Mouse (Mus musculus) spleen, adult 12 weeks (tissue): Measurements from ENCODE around the gene Atp6v1e2.

Experiments used
- DNase-seq: peaks from one replicate; pipeline ENCODE4 v3.0.0; 2022; ENCODE audit warnings: low spot score

Gene Atp6v1e2

GRCm38 (mm10) chr17:86947840-86948796 lies at the start of gene Atp6v1e2:
TSS of gene Atp6v1e2 (minus strand) at chr17:86947897.
- DNase-seq, result no peak

DNA sequence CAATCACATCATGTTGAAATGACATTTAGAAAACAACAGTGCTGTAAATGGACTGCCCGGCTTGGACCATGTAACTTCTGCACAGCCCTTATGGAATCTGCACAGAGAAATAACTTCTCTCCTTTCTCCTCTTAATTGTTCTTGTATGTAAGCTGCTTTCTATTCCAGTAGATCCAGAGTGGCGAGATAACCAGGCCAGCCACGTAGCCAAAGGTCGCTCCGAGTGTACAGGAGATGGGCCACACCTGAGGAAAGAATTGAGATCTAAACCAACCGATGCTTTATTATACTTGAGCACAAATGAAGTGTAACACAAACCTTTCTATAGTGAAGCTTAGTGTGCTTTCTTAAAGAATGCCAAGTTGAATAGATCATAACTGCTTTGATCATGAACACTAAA lies 49.6 kb upstream of the Atp6v1e2 start:
- DNase-seq, result no peak

GRCm38 (mm10) chr17:86991306-86991705 lies 43.6 kb upstream of the Atp6v1e2 start:
- DNase-seq, result no peak

DNA sequence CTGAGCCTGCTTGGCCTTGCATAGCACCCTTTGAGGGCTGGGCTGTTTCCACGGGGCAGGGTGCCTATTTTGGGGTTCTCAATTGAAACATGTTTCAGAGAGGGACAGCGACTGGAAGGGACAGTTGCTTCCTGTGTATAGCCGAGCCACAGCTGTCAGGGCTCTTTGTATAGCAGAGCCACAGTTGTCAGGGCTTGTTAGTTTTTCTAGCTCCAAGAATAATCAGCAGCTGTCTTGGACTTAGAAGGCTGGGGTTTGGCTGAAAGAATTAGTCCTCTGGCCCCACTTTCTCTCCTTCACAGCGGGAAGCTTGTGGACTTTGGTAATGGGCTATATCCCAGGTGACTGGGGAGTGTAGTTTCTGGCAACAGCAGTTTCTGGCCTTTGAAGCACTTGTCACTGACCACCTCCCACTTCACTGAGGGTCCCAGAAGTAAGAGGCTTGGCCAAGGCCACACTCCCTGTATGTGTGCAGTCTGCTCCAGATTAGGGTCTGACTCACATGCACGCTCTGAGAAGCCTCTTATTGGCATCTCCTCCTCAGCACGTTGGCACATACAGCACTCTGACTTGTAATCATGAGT lies 41.0 kb upstream of the Atp6v1e2 start:
- no peak for DNase-seq

DNA sequence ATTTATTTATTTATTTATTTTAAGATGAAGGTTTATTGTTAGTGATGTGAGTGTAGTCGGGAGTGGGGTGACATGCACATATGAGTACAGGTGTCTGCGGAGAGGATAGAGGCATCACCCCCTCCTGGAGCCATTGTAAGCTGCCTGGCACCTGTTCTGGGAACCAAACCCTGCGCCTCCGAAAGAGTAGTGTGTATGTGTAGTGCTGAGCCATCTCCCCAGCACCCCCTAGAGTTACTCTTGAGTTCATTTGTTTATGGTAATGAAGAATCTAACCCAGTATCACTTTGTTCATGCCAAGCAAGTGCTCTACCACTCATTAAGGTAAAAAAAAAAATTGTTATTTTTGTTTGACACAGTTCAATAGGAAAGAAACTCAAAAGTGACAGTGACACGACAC lies 40.5 kb upstream of the Atp6v1e2 start:
- no peak for DNase-seq

GRCm38 (mm10) chr17:86986449-86987138 lies 38.9 kb upstream of the Atp6v1e2 start:
- no peak for DNase-seq

DNA sequence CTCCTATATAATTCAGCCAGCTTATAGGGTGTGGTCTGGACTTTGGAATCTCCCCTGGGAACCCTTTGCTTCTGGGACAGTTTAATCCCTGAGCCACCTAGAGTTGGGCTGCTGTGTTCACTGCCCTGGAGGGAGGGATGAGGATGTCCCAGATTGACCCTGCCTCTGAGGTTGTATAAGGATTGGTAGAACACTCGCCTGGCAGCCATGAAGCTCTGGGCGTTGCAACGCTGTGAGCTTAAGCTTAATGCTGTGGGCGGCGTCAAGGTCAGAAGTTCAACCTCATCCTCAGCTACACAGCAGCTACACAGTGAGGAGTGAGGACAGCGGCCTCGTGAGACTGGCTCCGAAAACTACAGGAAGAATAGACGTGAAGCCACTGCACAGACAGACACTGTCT lies 34.8 kb upstream of the Atp6v1e2 start:
- DNase-seq, result no peak

- no peak for DNase-seq
Observed at GRCm38 (mm10) chr17:86981701-86982100, 34.0 kb upstream of the Atp6v1e2 start.

DNA sequence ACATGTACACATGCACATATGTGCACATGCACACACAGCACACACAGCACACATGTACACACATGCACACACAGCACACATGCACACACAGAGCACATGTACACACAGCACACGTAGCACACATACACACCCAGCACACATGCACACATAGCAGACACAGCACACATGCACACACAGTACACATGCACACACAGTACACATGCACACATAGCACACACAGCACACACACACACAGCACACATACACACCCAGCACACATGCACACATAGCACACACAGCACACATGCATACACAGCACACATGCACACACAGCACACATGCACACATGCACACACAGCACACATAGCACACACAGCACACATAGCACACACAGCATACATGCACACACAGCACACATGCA lies 33.5 kb upstream of the Atp6v1e2 start:
- no peak for DNase-seq

- DNase-seq, result no peak
Observed at GRCm38 (mm10) chr17:86978496-86978895, 30.8 kb upstream of the Atp6v1e2 start.

DNA sequence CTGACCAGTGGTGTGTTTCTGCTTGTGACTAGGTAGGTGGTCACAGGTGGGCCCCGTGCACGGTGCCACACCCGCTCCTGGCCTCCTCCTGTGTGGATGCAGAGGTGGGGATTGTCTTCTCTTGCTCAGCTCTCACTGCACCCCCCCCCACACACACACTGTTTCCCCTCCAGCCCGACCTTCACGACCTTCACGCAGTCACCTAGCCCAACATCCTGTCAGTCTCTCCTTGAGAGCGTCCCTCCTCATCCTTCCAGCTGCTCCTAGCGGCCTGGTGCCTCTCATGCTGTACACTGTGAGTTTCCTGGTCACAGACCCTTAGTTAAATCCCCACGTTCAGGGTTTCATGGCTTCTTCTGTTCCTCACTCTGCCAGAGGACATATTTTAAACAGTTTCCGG lies 28.7 kb upstream of the Atp6v1e2 start:
- DNase-seq, result no peak

GRCm38 (mm10) chr17:86973097-86973496 lies 25.4 kb upstream of the Atp6v1e2 start:
- DNase-seq, result no peak

GRCm38 (mm10) chr17:86971860-86972259 lies 24.2 kb upstream of the Atp6v1e2 start:
- DNase-seq, result no peak

- no peak for DNase-seq
Observed at GRCm38 (mm10) chr17:86971036-86971435, 23.3 kb upstream of the Atp6v1e2 start.

DNA sequence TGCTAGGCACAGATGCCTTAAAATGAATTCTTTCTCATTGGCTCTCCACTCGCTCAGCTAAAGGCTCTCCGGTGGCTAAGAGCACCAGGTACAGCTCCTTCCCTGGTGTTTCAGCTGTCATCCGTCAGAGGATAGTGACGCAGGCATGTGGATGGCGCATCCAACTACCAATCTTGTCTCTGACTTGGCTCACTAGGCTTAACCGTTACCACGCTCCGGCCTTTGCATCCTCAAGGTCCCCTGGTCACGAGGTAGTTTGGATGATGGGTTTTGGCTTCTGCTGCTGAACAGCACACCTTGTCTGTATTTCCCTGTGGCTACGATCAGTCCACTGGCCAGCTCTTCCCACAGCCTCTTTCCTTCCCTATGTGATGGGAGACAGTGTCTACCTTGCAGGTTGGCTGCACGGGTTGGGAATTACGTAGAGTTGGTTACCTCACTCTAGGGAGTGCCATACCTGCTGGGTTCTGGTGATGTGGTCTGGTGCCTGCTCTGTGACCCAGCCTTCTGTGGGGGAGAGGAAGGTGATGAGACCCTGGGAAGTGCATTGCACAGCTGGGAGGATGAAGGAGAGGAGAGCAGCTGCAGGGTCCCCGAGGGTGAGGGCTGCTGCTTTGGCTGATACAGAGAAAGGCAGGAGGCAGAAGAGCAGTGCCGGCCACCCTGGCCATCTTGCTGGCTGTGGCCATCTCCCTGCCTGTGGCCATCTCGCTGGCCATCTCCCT lies 22.5 kb upstream of the Atp6v1e2 start:
- DNase-seq, result no peak

GRCm38 (mm10) chr17:86969582-86969981 lies 21.9 kb upstream of the Atp6v1e2 start:
- peak; percentile 51 for DNase-seq

- no peak for DNase-seq
Observed at GRCm38 (mm10) chr17:86968581-86968980, 20.9 kb upstream of the Atp6v1e2 start.

- DNase-seq, result no peak
Observed at GRCm38 (mm10) chr17:86967536-86968525, 20.1 kb upstream of the Atp6v1e2 start.

DNA sequence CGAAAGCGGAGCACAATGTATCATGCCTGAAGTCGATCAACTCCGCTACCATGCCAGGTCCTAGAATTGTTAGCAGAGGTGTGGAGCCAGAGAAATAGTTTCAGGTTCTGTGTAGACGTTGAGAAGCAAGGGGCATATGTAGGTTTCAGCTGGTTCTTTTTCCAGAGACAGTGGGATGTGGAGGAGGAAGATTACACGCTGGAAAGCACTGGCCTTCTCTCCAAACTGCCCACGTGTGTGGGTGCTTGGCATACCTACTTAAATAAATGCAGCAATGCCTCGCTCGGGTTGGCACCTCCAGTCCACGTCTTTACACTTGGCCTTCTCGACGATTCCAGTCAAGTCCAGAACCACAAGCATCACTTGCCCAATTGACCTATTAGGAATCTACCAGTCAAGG lies 19.4 kb upstream of the Atp6v1e2 start:
- no peak for DNase-seq

- no peak for DNase-seq
Observed at GRCm38 (mm10) chr17:86966040-86966439, 18.3 kb upstream of the Atp6v1e2 start.

- no peak for DNase-seq
Observed at GRCm38 (mm10) chr17:86965121-86965520, 17.4 kb upstream of the Atp6v1e2 start.
